Mouse (Mus musculus) right cerebral cortex, postnatal 36 days (tissue): Measurements from ENCODE around the gene Mup16.
"Not testable (repeated sequence)": the region's sequence is repeated elsewhere in the genome, so short reads cannot be mapped to it uniquely, and the experiment has no call there.

Source experiments
- DNase-seq, 2 experiments: peaks; one replicate each; pipeline ENCODE4 v3.0.0; 2022; ENCODE audit warnings: low spot score in 2 of 2, mixed read lengths in 1 of 2

Gene Mup16

DNA sequence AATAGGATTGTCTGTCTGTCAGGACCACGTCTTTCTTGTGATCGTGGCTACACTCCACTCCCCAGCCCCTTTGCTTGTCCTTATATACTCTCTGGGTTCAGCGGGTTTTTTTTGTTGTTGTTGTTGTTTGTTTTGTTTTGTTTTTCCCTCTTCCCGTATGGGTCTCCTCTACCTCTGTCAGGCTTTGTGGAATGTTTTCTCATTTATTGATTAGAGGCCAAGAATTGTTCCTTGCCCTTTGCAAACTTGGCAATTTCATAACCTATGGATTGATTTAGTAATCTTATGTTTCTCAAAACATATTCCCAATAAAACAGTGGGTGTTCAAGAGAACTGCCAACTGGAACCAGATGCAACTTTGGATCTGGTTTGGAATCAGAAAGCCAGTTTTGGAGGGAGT, at the start of gene Mup16:
Gene Mup16, minus strand, starts transcription at position 101 of the 400 bp plus-strand sequence.
- DNase-seq = not testable (repeated sequence)

DNA sequence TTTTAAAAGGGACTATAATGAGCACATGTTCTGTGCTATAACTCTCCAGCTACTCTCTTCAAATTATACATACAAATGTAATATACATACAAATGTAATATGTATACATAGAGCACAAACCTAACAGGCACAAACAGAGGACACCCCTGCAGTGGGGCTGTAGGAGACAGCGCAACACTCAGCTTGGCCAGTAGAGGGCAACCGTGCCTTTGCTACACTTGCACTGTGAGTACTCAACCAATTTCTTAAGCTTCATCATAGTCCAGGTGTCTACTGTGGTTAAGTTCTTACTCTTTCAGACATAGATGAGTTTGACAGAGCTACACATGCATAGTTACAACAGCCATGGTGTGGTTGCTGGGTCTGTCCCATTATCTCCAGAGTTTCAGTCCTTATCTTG, 36.6 kb upstream of the Mup16 start:
- peak in 1 of 2 experiments; percentile 6 for DNase-seq
